Mouse (Mus musculus): Measurements from ENCODE around the gene Sf3b1.

DNA sequence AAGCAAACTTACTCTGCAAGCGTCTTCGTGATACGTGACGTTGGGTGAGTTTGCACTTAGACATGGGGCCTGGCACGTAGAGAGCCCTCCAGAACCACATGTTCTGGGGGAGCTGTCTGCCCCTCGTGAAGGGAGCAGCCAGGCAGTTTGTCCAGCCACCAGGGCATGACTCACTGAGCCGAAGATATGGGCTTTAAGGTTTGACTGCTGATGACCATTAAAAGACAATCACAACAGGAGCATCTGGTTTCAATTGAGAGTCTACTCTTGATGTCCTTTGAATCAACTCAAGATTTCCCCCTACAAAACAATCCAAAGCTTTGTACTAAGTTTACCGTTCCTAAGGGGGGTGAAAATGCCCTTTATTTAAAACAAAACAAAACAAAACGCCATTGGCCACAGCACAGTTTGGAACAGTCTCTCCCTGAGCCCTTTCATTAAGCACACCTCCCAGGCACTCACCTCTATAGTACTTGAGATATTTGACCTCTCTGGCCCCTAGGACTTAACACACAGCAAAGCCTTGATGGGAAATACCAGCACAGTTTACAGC, 66.6 kb downstream of the Sf3b1 start:
- TF ChIP-seq CTCF (IDR thresholded peaks at IDR 0.05; ENCODE audit: borderline replicate concordance, insufficient read depth, low read depth, low read length) (no peak), POLR2A (IDR thresholded peaks at IDR 0.05; ENCODE audit: borderline replicate concordance, insufficient read depth, low read length) (no peak)

Measured in cerebellum, adult 2 months (tissue).